Mouse (Mus musculus) liver, adult 2 months (tissue): ENCODE results near the gene Ryk.

Source experiments
- CTCF ChIP-seq: fragments of 200-500 bp; IDR thresholded peaks from 2 replicates; pipeline ENCODE4 v1.5.1; 2011; ENCODE audit warnings: low read depth, low read length, control low read depth
- POLR2A ChIP-seq: fragments of 200-500 bp; IDR thresholded peaks from 2 replicates; pipeline ENCODE4 v1.6.1; 2011; ENCODE audit warnings: low read length, control low read depth; ENCODE audit not compliant: insufficient read depth; ENCODE audit errors: extremely low read depth

DNA sequence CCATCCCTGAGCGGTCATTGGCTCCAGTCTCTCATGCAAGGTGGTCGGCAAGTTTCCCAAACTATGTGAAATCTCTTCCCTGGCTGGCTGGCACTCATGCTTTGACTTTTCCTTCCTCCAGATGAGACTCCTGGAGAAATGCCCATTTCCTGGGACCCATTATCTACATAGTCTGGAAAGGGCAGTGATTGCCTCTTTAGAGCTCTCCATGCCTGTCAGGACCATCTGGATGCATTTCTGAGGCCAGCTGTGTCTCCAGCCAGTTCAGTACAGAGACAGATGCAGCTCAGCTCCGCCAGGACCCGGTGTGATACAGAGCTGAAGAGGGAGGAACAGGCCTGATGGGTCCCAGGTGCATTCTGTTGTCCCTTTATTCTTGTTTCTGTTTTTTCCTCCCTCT lies 107.5 kb downstream of the Ryk start:
- no peak for TF ChIP-seq POLR2A
- TF ChIP-seq CTCF = no peak
